Comparison of ENCODE assay signal across 22 mouse cellular contexts in genomic region chr1:48380139-48380538, GRCm38 (mm10).
A peak's percentile ranks its signal among the peaks of the same experiment; 100 is the strongest.
DNase-seq lines count a peak whose midpoint lies in the region; ATAC-seq and TF ChIP-seq lines count a peak whose summit lies in the region.
"Had no signal": no experiment of that assay in that cellular context is flagged by ENCODE, and none has a peak within 500 bp of the region (broad histone marks: within the 10 kb centered on the region; RNA-seq: fewer than 3 reads in every experiment).

No protein-coding gene starts in this region.

- ATAC-seq in embryonic facial prominence, embryonic 12.5 days (ENCODE audit: insufficient number of reproducible peaks, insufficient read depth, low FRiP score, low TSS enrichment) = 0 out of 2 replicates have a peak, but pooled peaks have one; percentile 56
- 0 out of 2 replicates have a peak, but pooled peaks have one; percentile 37 for ATAC-seq in limb, embryonic 12.5 days (ENCODE audit: insufficient number of reproducible peaks, insufficient read depth, low FRiP score, low TSS enrichment, low read depth)
- ATAC-seq in midbrain, embryonic 13.5 days = 0 out of 2 replicates have a peak, but pooled peaks have one; percentile 20
- no peak for ATAC-seq in midbrain, postnatal 0 days (ENCODE audit: low FRiP score)
- ATAC-seq: activated CD4-positive, CD25-positive, alpha-beta regulatory T cell, adult 4 months; CD4-positive, CD25-positive, alpha-beta regulatory T cell, adult 4 months; Patski had no signal

- no peaks in the 10 kb centered on the region for H3K9me3 ChIP-seq in embryonic facial prominence, embryonic 12.5 days
- H3K9me3 ChIP-seq in embryonic facial prominence, embryonic 10.5 days = no peaks in the 10 kb centered on the region
- H3K9me3 ChIP-seq in limb, embryonic 12.5 days = no peaks in the 10 kb centered on the region
- H3K9me3 ChIP-seq in limb, embryonic 10.5 days (replicated peaks) = no peaks in the 10 kb centered on the region
- H3K9me3 ChIP-seq in midbrain, embryonic 13.5 days = no peaks in the 10 kb centered on the region
- no peaks in the 10 kb centered on the region for H3K9me3 ChIP-seq in midbrain, postnatal 0 days (ENCODE audit: low read length)

- H3K4me1 ChIP-seq in embryonic facial prominence, embryonic 12.5 days = no peaks in the 10 kb centered on the region
- H3K4me1 ChIP-seq in embryonic facial prominence, embryonic 10.5 days = no peaks in the 10 kb centered on the region
- H3K4me1 ChIP-seq in limb, embryonic 12.5 days (replicated peaks) = no peaks in the 10 kb centered on the region
- no peaks in the 10 kb centered on the region for H3K4me1 ChIP-seq in limb, embryonic 10.5 days
- no peaks in the 10 kb centered on the region for H3K4me1 ChIP-seq in midbrain, embryonic 13.5 days (replicated peaks)
- no peaks in the 10 kb centered on the region for H3K4me1 ChIP-seq in midbrain, postnatal 0 days (ENCODE audit: insufficient read depth, low read length)

- H3K27ac ChIP-seq in embryonic facial prominence, embryonic 12.5 days = no peak overlapping the region
- no peak overlapping the region for H3K27ac ChIP-seq in embryonic facial prominence, embryonic 10.5 days (replicated peaks)
- H3K27ac ChIP-seq in limb, embryonic 12.5 days = no peak overlapping the region
- no peak overlapping the region for H3K27ac ChIP-seq in limb, embryonic 10.5 days
- H3K27ac ChIP-seq in midbrain, embryonic 13.5 days = no peak overlapping the region
- H3K27ac ChIP-seq in midbrain, postnatal 0 days (ENCODE audit: low read depth, low read length) = no peak overlapping the region

- H3K9ac ChIP-seq in embryonic facial prominence, embryonic 12.5 days = no peak overlapping the region
- no peak overlapping the region for H3K9ac ChIP-seq in limb, embryonic 12.5 days (replicated peaks)
- H3K9ac ChIP-seq in midbrain, embryonic 13.5 days (replicated peaks) = no peak overlapping the region
- no peak overlapping the region for H3K9ac ChIP-seq in midbrain, postnatal 0 days (replicated peaks; ENCODE audit: low read length, poor library complexity, severe bottlenecking)

- no peaks in the 10 kb centered on the region for H3K36me3 ChIP-seq in embryonic facial prominence, embryonic 12.5 days
- H3K36me3 ChIP-seq in embryonic facial prominence, embryonic 10.5 days (replicated peaks) = no peaks in the 10 kb centered on the region
- H3K36me3 ChIP-seq in limb, embryonic 12.5 days = no peaks in the 10 kb centered on the region
- H3K36me3 ChIP-seq in limb, embryonic 10.5 days = no peaks in the 10 kb centered on the region
- H3K36me3 ChIP-seq in midbrain, embryonic 13.5 days = no peaks in the 10 kb centered on the region
- H3K36me3 ChIP-seq in midbrain, postnatal 0 days (ENCODE audit: insufficient read depth, low read length) = no peaks in the 10 kb centered on the region
- H3K36me3 ChIP-seq: G1E had no signal

- no peak overlapping the region for H3K4me3 ChIP-seq in embryonic facial prominence, embryonic 12.5 days
- no peak overlapping the region for H3K4me3 ChIP-seq in embryonic facial prominence, embryonic 10.5 days
- H3K4me3 ChIP-seq in limb, embryonic 12.5 days (replicated peaks) = no peak overlapping the region
- no peak overlapping the region for H3K4me3 ChIP-seq in limb, embryonic 10.5 days
- no peak overlapping the region for H3K4me3 ChIP-seq in midbrain, embryonic 13.5 days (replicated peaks)
- no peak overlapping the region for H3K4me3 ChIP-seq in midbrain, postnatal 0 days (ENCODE audit: low read depth, low read length)

- DNase-seq in embryonic facial prominence, embryonic 10.5 days (ENCODE audit: low spot score) = no peak
- peak; percentile 87 for DNase-seq in heart, adult 11 months
- DNase-seq in heart, postnatal 4 days = no peak
- no peak for DNase-seq in limb, embryonic 10.5 days (ENCODE audit: low spot score)
- DNase-seq in midbrain, postnatal 0 days (ENCODE audit: low spot score) = no peak
- DNase-seq: adrenal gland, adult 2 months; adrenal gland, adult 8-10 months; adrenal gland, postnatal 10 days; adrenal gland, postnatal 14 days; adrenal gland, postnatal 25 days; adrenal gland, postnatal 36 days; B cell, adult 2 months; cerebellum, adult 11 months; cerebellum, adult 11-12 months had no signal

- no peak overlapping the region for H3K4me2 ChIP-seq in embryonic facial prominence, embryonic 12.5 days (replicated peaks)
- no peak overlapping the region for H3K4me2 ChIP-seq in limb, embryonic 12.5 days
- H3K4me2 ChIP-seq in midbrain, embryonic 13.5 days (replicated peaks) = no peak overlapping the region
- H3K4me2 ChIP-seq in midbrain, postnatal 0 days (ENCODE audit: low read depth, low read length, poor library complexity, severe bottlenecking) = no peak overlapping the region

- no peaks in the 10 kb centered on the region for H3K27me3 ChIP-seq in embryonic facial prominence, embryonic 12.5 days
- no peaks in the 10 kb centered on the region for H3K27me3 ChIP-seq in embryonic facial prominence, embryonic 10.5 days (replicated peaks; ENCODE audit: low read depth, poor library complexity, severe bottlenecking)
- no peaks in the 10 kb centered on the region for H3K27me3 ChIP-seq in limb, embryonic 12.5 days
- no peaks in the 10 kb centered on the region for H3K27me3 ChIP-seq in limb, embryonic 10.5 days (ENCODE audit: low read depth, poor library complexity, severe bottlenecking)
- H3K27me3 ChIP-seq in midbrain, embryonic 13.5 days = no peaks in the 10 kb centered on the region
- no peaks in the 10 kb centered on the region for H3K27me3 ChIP-seq in midbrain, postnatal 0 days (ENCODE audit: insufficient read depth, low read length)
- H3K27me3 ChIP-seq: CH12.LX, Patski had no signal

- WGBS in embryonic facial prominence, embryonic 12.5 days = 63% methylated on average over 2 of the region's 2 CpGs
- WGBS in embryonic facial prominence, embryonic 10.5 days = 75% methylated on average over 2 of the region's 2 CpGs
- WGBS in limb, embryonic 12.5 days = 72% methylated on average over 2 of the region's 2 CpGs
- 88% methylated on average over 2 of the region's 2 CpGs for WGBS in limb, embryonic 10.5 days
- 70% methylated on average over 2 of the region's 2 CpGs for WGBS in midbrain, embryonic 13.5 days
- 74% methylated on average over 2 of the region's 2 CpGs for WGBS in midbrain, postnatal 0 days

- no peak for TF ChIP-seq CTCF in midbrain, postnatal 0 days (IDR thresholded peaks at IDR 0.05)
